Mouse (Mus musculus) heart, adult 2 months (tissue): Measurements from ENCODE around the gene Nmur1. TPM values are rescaled to one million over a fixed set of nuclear protein-coding genes. Genes with fewer than 3 reads are reported as not detected.
A peak's percentile ranks its signal among the peaks of the same experiment; 100 is the strongest.

Experiments
- DNase-seq, 2 experiments: peaks; one replicate each; pipeline ENCODE4 v3.0.0; 2021
- H3K27ac ChIP-seq: fragments of 200-600 bp; 2 replicates; pipeline ENCODE4 v1.8.1; 2022
- H3K27me3 ChIP-seq: fragments of 200-500 bp; 2 replicates; pipeline ENCODE4 v1.6.1; 2012; ENCODE audit warnings: mild to moderate bottlenecking, low read length, inconsistent platforms, mixed read lengths; ENCODE audit not compliant: control insufficient read depth, insufficient read depth
- H3K36me3 ChIP-seq: fragments of 200-500 bp; 2 replicates; pipeline ENCODE4 v1.6.1; 2012; ENCODE audit warnings: low read length, inconsistent platforms; ENCODE audit not compliant: control insufficient read depth, insufficient read depth
- H3K4me1 ChIP-seq: fragments of 200-500 bp; 2 replicates; pipeline ENCODE4 v1.6.1; 2011; ENCODE audit warnings: low read length; ENCODE audit not compliant: control insufficient read depth, insufficient read depth
- H3K4me3 ChIP-seq: fragments of 200-600 bp; 2 replicates; pipeline ENCODE4 v1.8.1; 2022
- H3K79me2 ChIP-seq: fragments of 200-500 bp; replicated peaks from 2 replicates; pipeline ENCODE4 v1.6.1; 2012; ENCODE audit warnings: mild to moderate bottlenecking, inconsistent platforms, low read length, moderate library complexity, mixed read lengths; ENCODE audit not compliant: control insufficient read depth, insufficient read depth
- H3K9ac ChIP-seq: fragments of 200-500 bp; 2 replicates; pipeline ENCODE4 v1.6.1; 2012; ENCODE audit warnings: low read depth, mild to moderate bottlenecking, control low read depth, inconsistent platforms, low read length, mixed read lengths
- CTCF ChIP-seq: fragments of 200-600 bp; IDR thresholded peaks from 2 replicates; pipeline ENCODE4 v1.8.1; 2022; ENCODE audit warnings: antibody characterized with exemption, mild to moderate bottlenecking, moderate library complexity
- EP300 ChIP-seq: fragments of 200-500 bp; IDR thresholded peaks from 2 replicates; pipeline ENCODE4 v1.6.1; 2011; ENCODE audit warnings: low read depth, low read length, control low read depth; ENCODE audit not compliant: insufficient read depth
- POLR2A ChIP-seq: fragments of 200-500 bp; IDR thresholded peaks from 2 replicates; pipeline ENCODE4 v1.6.1; 2011; ENCODE audit warnings: mild to moderate bottlenecking, low read depth, low read length, control low read depth; ENCODE audit not compliant: insufficient read depth
- WGBS: fragments of 180-500 bp; shearing (Covaris S2); methylation state at CpG from one replicate; pipeline ENCODE4 v1.1.7; 2018; 5-methylcytosine and 5-hydroxymethylcytosine counted together
- intact Hi-C: fragments of 180-260 bp; cut with DNase I; formaldehyde crosslinking; loops from one replicate; pipeline ENCODE4 v1.15.1; 2025
- polyA plus RNA-seq: library from polyadenylated mRNA; depleted of rRNA; stranded (reverse); fragments of >200 nt; gene quantifications from 2 replicates; pipeline ENCODE4 v1.2.3, GENCODE M21; 2012
- total RNA-seq, 2 experiments: library from RNA; stranded (reverse); gene quantifications; 2 replicates each; pipeline ENCODE4 v1.2.3; 2021

The Nmur1 gene
- total and polyA plus RNA-seq, 3 experiments, result not detected

- H3K36me3 ChIP-seq, result no peaks in the 10 kb centered on the region
- H3K4me1 ChIP-seq, result peaks cover 5% of the 10 kb centered on the region; the same call in 1 of the 2 replicates
- H3K27ac ChIP-seq, result no peak overlapping the region
- 86% methylated on average over 10 of the region's 10 CpGs for WGBS
- no peak overlapping the region for H3K4me3 ChIP-seq
- no peak for DNase-seq
- TF ChIP-seq CTCF (no peak), EP300 (no peak), POLR2A (no peak)
- intact Hi-C loops, result no loop called here
- H3K79me2 ChIP-seq, result no peaks in the 10 kb centered on the region
- no peak overlapping the region for H3K9ac ChIP-seq
- no peaks in the 10 kb centered on the region for H3K27me3 ChIP-seq
Observed at GRCm38 (mm10) chr1:86408515-86408914, 17.5 kb downstream of the Nmur1 start.

- intact Hi-C loops, result no loop called here
- Histone ChIP-seq H3K36me3 (no peaks in the 10 kb centered on the region), H3K4me1 (peaks cover 5% of the 10 kb centered on the region; the same call in 1 of the 2 replicates), H3K4me3 (no peak overlapping the region), H3K9ac (no peak overlapping the region), H3K27ac (peak overlapping the region; percentile 34; the same call in 1 of the 2 replicates), H3K79me2 (no peaks in the 10 kb centered on the region), H3K27me3 (no peaks in the 10 kb centered on the region)
- peak in 1 of 2 experiments; percentile 47 for DNase-seq
- TF ChIP-seq CTCF (no peak), POLR2A (no peak), EP300 (no peak)
- WGBS, result 34% methylated on average over 8 of the region's 8 CpGs
Observed at GRCm38 (mm10) chr1:86406914-86407313, 19.1 kb downstream of the Nmur1 start.

GRCm38 (mm10) chr1:86406313-86406712 lies 19.7 kb downstream of the Nmur1 start:
- Histone ChIP-seq H3K79me2 (no peaks in the 10 kb centered on the region), H3K36me3 (no peaks in the 10 kb centered on the region), H3K4me3 (no peak overlapping the region), H3K9ac (no peak overlapping the region), H3K4me1 (peaks cover 5% of the 10 kb centered on the region; the same call in 1 of the 2 replicates), H3K27ac (no peak overlapping the region; the same call in none of the 2 replicates), H3K27me3 (no peaks in the 10 kb centered on the region)
- no peak for TF ChIP-seq CTCF
- WGBS, result 49% methylated on average over 4 of the region's 4 CpGs
- intact Hi-C loops, result no loop called here
- peak in 1 of 2 experiments; percentile 19 for DNase-seq

GRCm38 (mm10) chr1:86404834-86405233 lies 21.2 kb downstream of the Nmur1 start:
- H3K4me3 ChIP-seq, result no peak overlapping the region
- no peak for TF ChIP-seq EP300
- peak; percentile 64 for TF ChIP-seq CTCF
- TF ChIP-seq POLR2A, result no peak
- no peaks in the 10 kb centered on the region for H3K27me3 ChIP-seq
- H3K9ac ChIP-seq, result no peak overlapping the region
- no peaks in the 10 kb centered on the region for H3K79me2 ChIP-seq
- H3K36me3 ChIP-seq, result no peaks in the 10 kb centered on the region
- H3K27ac ChIP-seq, result no peak overlapping the region
- intact Hi-C loops, result no loop called here
- 53% methylated on average over 5 of the region's 5 CpGs for WGBS
- H3K4me1 ChIP-seq, result peaks cover 5% of the 10 kb centered on the region; the same call in 1 of the 2 replicates
- DNase-seq, result no peak

- H3K9ac ChIP-seq, result no peak overlapping the region
- 78% methylated on average over 8 of the region's 8 CpGs for WGBS
- intact Hi-C loops, result no loop called here
- no peak overlapping the region for H3K4me3 ChIP-seq
- no peak for TF ChIP-seq EP300
- no peak for TF ChIP-seq CTCF
- TF ChIP-seq POLR2A, result no peak
- H3K27me3 ChIP-seq, result no peaks in the 10 kb centered on the region
- no peaks in the 10 kb centered on the region for H3K36me3 ChIP-seq
- no peaks in the 10 kb centered on the region for H3K4me1 ChIP-seq
- H3K79me2 ChIP-seq, result no peaks in the 10 kb centered on the region
- H3K27ac ChIP-seq, result no peak overlapping the region
- no peak for DNase-seq
Observed at GRCm38 (mm10) chr1:86400096-86400754, 25.8 kb downstream of the Nmur1 start.

- Histone ChIP-seq H3K27ac (no peak overlapping the region), H3K36me3 (no peaks in the 10 kb centered on the region), H3K79me2 (no peaks in the 10 kb centered on the region), H3K27me3 (no peaks in the 10 kb centered on the region), H3K4me3 (no peak overlapping the region), H3K9ac (no peak overlapping the region), H3K4me1 (no peaks in the 10 kb centered on the region)
- DNase-seq, result no peak
- intact Hi-C loops, result no loop called here
- 59% methylated on average over 2 of the region's 3 CpGs for WGBS
- no peak for TF ChIP-seq CTCF
- TF ChIP-seq EP300, result no peak
- TF ChIP-seq POLR2A, result no peak
Observed at GRCm38 (mm10) chr1:86399322-86399721, 26.7 kb downstream of the Nmur1 start.
